Mouse (Mus musculus) G1E (cell line): Measurements from ENCODE around the gene Itga9.

Source experiments
- CTCF ChIP-seq: IDR thresholded peaks from 2 replicates; pipeline ENCODE4 v1.5.1; 2012; ENCODE audit warnings: low read depth, low read length, inconsistent platforms, mixed read lengths
- GATA1 ChIP-seq: IDR thresholded peaks from 2 replicates; pipeline ENCODE4 v1.6.1; 2012; ENCODE audit warnings: borderline replicate concordance, low read length, inconsistent platforms, mixed read lengths
- GATA2 ChIP-seq: IDR thresholded peaks from 2 replicates; pipeline ENCODE4 v1.6.1; 2012; ENCODE audit warnings: low read depth, low read length, inconsistent platforms, borderline replicate concordance
- POLR2AphosphoS5 ChIP-seq: IDR thresholded peaks from 2 replicates; pipeline ENCODE4 v1.6.1; 2012; ENCODE audit warnings: low read depth, low read length, inconsistent platforms; ENCODE audit not compliant: insufficient replicate concordance
- TAL1 ChIP-seq: conservative IDR thresholded peaks from 2 replicates; pipeline ENCODE4 v1.6.1; 2012; ENCODE audit warnings: low read depth, low read length, inconsistent platforms, mixed read lengths

- no peak for TF ChIP-seq GATA1
- no peak for TF ChIP-seq CTCF
- no peak for TF ChIP-seq TAL1
- no peak for TF ChIP-seq GATA2
- no peak for TF ChIP-seq POLR2AphosphoS5
Observed at GRCm38 (mm10) chr9:118591633-118592032, 14.9 kb upstream of the Itga9 start.
